Mouse (Mus musculus): ENCODE measurements around the gene Tcp11.

DNA sequence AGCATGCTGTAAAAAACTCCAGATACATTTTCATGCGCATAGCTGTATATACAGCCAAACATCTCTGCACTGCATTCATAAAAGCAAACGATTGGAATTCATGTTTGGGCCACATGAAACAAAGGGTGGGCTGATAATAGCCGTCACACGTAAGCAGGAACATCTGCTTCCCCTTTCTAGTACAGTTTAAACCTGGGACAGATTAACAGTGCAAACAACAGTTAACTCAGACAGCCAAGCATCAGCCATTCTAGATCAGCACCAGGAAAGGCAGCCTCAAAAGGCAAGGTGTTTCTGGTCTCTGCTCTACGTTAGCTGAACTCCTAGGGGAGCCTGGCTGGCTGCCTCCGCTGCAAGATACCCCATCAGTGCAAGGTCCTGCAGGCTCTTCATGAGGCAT is 17.3 kb downstream of the Tcp11 start:
- TF ChIP-seq CTCF (IDR thresholded peaks at IDR 0.05; ENCODE audit: borderline replicate concordance, insufficient read depth, low read length) (no peak), POLR2A (IDR thresholded peaks at IDR 0.05; ENCODE audit: low read depth, low read length) (no peak)

Data from embryonic fibroblast, embryonic 13.5 days (primary cell).